Mouse (Mus musculus) thymus, postnatal 0 days (tissue): ENCODE data around the gene Gata1. TPM values are rescaled to one million over a fixed set of nuclear protein-coding genes. Genes with fewer than 3 reads are reported as not detected.
"Not testable (repeated sequence)": the region's sequence is repeated elsewhere in the genome, so short reads cannot be mapped to it uniquely, and the experiment has no call there.

Experiments
- DNase-seq: peaks from one replicate; pipeline ENCODE4 v3.0.0-alpha.2; 2015; ENCODE audit warnings: low spot score
- polyA plus RNA-seq: library from polyadenylated mRNA; unstranded; fragments of >200 nt; fragmentation: Nextera tagmentation; extraction: Ambion mirVana; gene quantifications from 2 replicates; pipeline ENCODE4 v1.2.1, GENCODE M21; 2015

Gene Gata1
- polyA plus RNA-seq, 1 experiment from 2014 or later: 2.9 TPM

DNA sequence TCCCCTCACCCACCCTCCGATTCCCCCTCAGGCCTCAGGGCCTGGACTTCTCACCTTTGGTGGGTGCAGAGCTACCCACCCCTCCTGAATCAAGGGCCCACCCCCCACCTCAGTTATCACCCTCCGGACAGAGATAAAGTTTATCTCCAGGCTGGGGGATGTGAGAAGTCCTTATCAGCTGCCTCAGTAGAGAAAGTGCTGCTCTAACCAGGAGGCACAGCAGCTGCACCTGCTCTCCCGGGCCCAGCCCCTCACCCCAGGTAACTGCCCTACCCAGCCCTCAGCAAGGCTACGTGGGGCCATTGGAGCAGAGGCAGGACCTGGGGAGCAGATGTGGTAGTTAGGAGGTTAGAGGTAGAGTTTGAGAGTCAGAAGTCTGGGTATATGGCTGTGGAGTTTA, 11.7 kb downstream of the Gata1 start:
- no peak for DNase-seq

DNA sequence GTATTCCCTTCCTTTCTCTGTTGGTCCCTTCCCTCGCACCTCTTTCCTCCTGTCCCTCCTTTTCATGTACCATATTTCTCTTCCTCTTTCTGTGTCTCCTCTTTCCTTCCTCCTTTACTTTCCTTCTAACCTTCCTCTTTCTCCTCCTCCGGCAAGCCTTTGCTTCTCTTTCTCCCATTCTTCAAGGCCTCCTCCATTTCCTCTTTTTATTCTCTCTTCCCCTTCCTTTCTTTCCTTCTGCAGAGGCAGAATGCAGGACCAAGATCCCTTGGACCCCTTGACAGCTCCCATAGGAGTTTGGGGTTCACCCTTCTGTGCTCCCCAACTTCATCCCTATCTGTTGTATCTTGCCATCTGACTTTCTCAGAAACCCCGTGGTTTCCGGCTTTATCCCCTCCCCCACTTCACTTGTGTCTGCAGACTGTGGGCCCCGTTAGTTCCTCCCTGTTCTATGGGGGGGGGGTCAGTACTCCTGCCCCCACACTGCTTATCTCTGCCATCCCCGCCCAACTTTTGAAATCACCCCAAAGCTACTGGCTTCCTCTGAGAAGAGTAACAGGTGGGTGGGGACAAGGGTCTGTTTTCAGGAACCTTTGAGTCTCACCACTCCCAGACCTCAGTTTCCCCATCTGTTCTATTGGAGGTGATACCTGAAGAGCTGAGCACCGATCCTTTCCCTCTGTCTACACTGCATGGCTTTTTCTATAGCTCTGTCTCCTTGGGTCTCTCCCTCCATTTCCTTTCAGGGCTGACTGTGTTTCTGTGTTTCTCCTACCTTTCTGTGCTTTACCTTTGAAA, 13.8 kb downstream of the Gata1 start:
- peak; percentile 48 for DNase-seq

DNA sequence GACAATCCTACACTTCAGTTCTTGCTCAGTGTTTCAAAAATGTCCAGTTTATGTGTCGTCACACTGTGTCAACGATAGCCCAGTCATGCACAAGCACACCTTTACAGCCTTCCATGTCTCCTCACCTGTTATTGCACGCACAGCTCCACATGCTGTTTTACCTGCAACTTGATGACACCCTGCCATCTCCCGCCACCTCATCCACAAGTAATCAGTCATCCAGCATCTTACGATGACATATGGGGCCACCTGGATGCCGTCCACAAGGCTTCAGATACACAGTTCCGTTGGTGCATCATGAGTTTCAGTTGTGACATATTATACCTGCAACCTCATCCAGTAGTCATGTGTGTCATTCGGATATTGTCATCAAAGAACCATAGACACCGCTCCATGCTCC, 19.0 kb downstream of the Gata1 start:
- DNase-seq: no peak

DNA sequence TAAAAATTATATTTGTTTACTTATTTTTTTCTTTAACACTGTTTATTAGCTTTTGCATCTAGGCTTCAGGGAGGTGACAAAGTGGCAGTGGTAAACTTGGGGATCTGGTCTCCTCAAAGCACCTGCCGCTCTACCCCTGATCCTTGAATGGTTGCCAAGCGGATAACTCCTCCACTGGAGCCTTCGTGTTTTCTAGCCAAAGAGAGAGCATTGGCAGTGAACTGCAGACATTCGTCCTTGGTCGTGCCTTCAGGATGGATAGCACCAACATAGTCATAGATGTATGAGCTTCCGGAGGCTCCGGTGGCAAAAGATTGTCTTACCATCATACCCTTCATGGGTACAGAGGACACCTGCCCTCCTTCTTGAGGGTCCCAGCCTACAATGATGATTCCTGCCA, 27.8 kb downstream of the Gata1 start:
- DNase-seq: no peak

DNA sequence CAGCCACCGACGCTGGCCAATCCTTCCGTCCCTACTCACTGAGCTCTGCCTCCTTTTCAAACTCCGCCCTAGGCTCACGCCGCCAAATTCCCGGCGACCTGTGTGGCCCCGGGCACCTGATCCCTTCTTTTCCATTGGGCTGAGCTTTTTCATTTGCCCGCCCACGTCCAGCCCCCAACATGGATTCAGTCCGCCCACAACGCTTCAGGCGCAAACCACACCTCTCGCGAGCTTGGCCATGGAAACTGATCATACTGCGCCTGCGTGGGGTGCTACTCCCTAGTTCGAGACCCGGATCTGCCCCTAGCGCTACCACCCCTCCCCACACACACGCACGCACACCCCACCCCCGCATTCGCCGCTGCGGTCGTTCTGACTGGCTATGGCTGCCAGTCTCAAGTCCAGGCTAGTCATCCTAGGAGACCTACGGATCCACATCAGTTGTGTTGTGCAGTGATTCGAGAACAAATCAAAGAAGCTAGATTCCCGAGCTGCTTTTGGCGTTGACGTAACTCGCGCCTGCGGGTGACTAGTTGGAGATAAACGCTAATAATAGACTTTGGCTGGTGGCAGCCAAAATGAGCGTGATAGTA, 29.9 kb downstream of the Gata1 start:
- peak; percentile 87 for DNase-seq

DNA sequence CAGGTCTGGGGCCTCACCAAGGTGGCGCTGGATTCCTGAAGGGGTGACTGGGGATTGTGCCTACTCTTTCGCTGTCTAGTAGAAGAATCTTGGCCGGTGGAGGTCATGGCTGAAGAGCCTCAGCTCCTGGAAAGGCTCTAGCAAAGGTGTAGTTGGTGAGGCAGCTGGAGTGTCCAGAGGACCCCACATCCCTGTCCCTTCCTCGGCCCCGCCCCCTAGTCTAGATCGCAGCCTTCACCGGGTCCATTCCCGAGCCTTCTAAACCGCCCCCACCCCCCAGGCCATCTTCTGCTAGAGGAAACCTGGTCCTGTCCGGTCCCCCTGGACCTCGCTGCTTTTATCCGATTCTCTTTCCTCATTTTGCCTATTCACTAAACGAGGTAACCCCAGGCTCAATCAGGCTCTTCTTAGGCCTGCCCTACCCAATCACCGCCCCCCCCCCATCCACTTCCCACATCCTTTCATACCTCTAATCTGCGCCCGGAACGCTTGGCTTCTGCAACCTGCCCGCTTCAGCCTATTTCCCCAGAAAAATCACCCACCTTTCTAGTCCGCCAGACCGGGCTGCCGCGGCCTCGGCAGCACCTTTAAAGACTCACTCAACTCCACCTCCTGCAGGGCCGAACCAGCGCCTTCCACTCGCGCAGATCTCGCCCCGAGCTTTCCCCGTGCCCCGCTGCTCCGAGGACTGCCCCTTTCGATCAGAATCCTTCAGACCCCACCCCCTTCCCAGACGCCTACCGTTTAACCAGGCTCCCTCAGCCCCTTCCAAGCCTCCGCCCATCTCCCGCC, 30.6 kb downstream of the Gata1 start, which contains the start of gene Hdac6:
Gene Hdac6, minus strand, starts transcription at position 782 of the 792 bp plus-strand sequence.
- no peak for DNase-seq

DNA sequence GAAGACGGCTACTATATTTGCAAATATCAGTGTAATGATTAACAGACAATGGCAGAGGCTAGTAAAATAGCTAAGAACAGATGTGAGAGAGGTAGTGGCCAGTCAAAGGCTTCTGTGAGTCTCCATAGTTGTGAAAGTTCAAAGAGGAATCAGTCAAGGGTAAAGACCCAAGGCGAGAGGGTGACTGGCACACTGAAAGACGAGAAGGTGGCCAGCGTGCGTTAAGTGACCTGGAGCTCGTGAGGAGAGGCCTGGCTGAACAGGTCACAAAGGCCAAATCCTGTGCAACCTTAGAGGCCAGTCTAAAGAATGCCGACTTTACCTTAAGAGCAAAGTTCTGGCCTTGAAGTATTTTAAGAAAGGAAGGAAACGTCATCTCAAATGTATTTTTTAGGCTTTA, 32.3 kb downstream of the Gata1 start:
- no peak for DNase-seq

DNA sequence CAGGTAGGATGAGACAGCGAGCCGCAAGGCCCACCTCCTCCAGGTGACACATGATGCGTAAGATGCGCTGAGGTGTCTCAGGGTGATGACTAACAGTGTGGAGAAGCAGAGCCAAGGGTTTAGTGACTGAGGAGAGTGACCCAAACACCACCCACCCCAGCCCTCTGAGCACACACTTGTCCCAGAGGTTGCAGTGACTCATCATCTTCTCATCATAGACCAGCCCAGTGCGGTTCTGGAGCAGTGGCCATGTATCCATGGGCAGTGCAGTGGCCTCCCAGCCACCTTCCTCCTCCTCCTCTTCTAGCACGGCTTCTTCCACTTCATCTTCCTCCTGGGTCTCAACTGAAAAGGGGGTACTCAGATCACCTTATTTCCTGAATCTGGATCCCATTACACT, 40.2 kb downstream of the Gata1 start:
- DNase-seq: no peak

DNA sequence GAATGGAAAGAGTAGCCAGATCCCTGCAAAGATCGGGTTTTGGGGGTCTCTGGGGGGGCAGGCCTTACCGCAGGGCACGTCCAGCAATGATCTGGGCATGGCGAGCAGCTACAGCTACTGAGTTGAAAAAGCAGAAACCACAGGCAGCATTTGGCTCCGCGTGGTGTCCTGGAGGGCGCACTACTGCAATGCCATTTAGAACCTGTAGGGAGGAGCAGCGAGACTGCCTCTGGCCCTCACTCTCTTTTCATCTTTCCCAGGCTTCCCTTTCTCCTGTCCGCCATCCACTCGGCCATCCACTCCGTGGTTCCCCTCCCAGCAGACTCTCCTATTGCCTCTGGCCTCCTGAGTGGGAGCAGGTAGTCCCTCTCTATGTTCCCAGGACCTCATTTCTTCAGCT, 41.0 kb downstream of the Gata1 start:
- no peak for DNase-seq

DNA sequence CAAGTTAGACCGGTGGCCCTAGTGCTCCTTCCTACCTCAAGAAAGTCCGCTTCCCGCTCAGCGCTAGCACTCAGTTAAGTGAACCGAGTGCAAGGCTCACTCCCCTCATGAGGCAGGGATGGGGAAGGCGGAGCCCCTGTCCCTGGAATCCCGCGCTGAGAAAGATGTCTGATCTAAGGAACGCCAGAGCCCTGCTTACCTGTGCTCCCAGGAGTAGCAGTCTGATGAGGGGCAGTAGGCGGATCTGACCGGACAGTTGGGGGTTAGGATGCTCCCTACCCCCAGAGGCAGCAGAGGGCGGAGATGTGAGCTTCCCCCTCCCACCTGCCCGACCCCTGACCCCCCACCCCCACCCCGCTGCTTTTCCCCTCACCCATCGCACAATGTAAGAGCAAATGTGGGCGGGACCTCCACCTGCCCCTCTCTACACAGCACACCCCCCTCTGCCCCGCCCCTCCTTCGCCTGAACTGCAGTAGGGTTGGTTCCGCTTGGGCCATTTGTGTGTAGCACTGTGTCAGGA, 49.5 kb downstream of the Gata1 start, which contains the start of gene Eras:
Gene Eras, minus strand, starts transcription at position 338 of the 521 bp plus-strand sequence.
- no peak for DNase-seq

DNA sequence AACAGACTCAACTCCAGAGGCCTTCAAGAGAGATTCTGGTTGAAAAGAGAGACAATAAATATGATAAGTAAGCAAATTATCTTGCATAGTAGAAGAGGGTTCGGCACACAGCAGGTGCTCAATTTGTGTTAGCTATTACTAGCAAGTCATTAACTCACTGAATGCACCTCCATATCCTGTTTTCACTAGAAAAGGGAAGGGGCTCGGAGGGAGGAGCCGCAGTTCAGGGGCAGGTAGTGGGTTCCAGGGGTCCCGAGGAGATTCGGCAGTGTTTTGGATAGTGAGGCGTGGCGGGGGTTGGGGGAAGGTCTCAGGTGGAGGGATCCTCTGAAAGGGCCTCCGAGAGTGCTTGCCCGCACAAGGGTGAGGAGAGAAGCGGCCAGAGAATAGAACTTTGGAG, 50.8 kb downstream of the Gata1 start:
- DNase-seq: no peak

DNA sequence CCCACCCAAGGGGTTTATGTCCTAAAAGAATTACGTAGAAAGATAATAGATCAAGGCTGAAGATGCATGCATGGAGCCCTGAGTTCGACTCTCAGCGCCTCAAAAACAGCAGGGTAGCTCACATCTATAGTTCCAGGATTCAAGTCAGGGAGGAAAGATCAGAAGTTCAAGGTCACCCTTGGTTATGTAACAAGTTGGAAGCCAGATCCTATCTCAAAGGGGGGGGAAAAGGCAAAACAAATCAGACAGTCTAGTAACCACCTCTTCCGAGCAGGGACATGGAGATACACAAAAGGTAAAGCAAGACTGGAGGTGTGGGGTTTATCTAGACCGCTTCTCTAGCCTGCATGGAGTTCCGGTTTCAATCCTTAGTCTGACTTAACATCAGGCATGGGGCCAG, 51.6 kb downstream of the Gata1 start:
- DNase-seq: no peak

DNA sequence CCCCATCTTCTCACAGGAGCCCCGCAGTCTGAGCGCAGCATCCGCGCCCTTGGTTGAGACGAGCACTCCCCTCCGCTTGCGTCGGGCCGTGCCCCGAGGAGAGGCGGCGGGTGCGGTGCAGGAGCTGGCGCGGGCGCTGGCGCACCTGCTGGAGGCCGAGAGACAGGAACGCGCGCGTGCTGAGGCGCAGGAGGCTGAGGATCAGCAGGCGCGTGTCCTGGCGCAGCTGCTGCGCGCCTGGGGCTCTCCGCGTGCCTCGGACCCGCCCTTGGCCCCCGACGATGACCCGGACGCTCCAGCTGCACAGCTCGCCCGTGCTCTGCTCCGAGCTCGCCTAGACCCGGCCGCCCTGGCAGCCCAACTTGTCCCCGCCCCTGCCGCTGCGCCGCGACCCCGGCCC, 55.8 kb downstream of the Gata1 start:
- DNase-seq: no peak

DNA sequence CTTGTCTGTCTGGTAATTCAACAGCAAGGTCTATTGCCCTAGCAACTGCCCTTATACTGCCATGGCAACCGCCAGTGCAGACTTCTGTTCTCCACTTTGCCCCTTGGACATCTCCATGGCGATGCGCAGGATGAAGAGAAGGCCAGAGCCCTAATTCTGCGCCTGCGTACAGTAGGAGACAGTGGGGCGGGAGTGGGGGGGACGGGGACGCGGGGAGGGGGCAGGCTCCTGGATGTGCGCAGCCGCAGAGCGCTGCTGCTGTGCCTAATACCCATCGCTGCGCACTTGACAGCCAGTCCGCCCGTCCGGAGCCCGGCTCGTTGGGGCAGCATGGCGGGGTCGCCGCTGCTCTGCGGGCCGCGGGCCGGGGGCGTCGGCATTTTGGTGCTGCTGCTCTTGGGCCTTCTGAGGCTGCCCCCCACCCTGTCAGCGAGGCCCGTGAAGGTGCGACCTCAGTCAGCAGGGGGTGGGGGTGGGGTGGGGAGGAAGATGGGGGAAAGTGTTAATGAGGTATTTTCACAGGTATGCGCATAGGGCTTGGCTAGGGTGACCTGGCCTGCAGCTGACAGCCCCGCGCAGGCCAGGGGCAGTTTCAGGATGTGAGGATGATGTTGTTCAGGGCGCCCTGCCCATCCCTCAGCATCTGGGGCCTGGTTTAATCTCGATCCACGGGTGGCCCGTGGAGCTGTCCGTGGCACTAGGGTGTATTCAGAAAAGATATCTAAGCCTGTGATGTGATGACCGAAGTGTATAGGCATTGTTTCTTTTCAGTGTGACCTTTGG, 58.1 kb downstream of the Gata1 start, which contains the start of gene Pcsk1n:
Gene Pcsk1n, plus strand, starts transcription at position 222 of the 783 bp plus-strand sequence.
- no peak for DNase-seq

DNA sequence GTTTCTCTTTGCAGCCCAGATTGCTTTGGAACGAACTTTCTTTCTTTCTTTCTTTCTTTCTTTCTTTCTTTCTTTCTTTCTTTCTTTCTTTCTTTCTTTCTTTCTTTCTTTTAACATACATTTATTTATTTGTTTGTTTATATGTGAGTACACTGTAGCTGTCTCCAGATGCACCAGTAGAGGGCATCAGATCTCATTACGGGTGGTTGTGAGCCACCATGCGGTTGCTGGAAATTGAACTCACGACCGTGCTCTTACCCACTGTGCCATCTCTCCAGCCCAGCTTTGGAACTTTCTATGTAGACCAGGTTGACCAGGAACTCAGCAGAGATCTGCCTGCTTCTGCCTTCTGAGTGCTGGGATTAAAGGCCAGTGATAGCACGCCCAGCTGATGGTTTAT, 59.9 kb downstream of the Gata1 start:
- not testable (repeated sequence) for DNase-seq

DNA sequence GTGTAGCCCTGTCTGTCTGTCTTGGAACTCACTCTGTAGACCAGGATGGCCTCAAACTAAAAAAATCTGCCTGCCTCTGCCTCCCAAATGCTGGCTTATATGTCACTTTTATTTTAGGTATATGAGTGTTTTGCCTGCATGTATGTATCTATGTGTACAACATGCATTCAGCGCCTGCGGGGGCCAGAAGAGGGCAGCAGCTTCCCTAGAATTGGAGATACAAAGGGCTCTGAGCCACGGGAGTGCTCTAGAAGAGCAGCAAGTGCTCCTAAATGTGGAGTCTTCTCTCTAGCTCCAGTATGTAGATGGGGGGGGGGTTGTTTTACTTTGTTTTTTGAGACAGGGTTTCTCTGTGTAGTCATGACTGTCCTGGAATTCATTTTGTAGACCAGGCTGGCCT, 62.2 kb downstream of the Gata1 start:
- DNase-seq: peak; percentile 15

DNA sequence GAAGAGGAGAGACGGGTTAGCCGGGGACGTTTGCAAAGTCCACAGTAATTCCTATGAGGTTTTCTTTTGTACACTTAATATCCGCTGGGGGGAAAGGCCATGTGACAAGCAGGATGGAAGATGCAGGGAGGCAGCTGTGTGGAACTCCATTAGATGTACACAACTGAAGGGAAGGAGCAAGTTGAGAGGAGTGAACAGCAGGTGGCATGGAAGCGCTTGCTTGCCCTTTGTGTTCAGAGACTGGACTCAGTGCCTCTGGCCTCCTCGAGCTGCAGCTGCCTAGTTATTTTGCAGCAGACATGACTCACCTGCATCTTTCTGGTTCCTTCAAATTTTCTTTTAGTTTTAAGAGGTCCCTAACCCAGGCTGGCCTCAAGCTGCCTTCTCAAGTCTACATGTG, 67.4 kb downstream of the Gata1 start:
- DNase-seq: no peak
